ENCODE assay signal across 10 mouse cellular contexts in genomic region chr17:29769143-29769542, GRCm38 (mm10). TPM values are rescaled to one million over a fixed set of nuclear protein-coding genes. Genes with fewer than 3 reads are reported as not detected.
DNase-seq lines count a peak whose midpoint lies in the region; ATAC-seq lines count a peak whose summit lies in the region.
"Had no signal": no experiment of that assay in that cellular context is flagged by ENCODE, and none has a peak within 500 bp of the region (broad histone marks: within the 10 kb centered on the region; RNA-seq: fewer than 3 reads in every experiment).

No protein-coding gene starts in this region.

- no peaks in the 10 kb centered on the region; the same call in 1 of the 2 replicates for H3K27me3 ChIP-seq in heart, embryonic 16.5 days (ENCODE audit: control insufficient read depth, insufficient read depth, low read length)
- no peaks in the 10 kb centered on the region for H3K27me3 ChIP-seq in embryonic facial prominence, embryonic 10.5 days (replicated peaks; ENCODE audit: low read depth, poor library complexity, severe bottlenecking)

- H3K4me1 ChIP-seq in heart, embryonic 16.5 days (ENCODE audit: control insufficient read depth, insufficient read depth, low read length): peaks cover 5% of the 10 kb centered on the region
- peaks cover 15% of the 10 kb centered on the region for H3K4me1 ChIP-seq in embryonic facial prominence, embryonic 10.5 days

- no peak overlapping the region for H3K4me2 ChIP-seq in heart, embryonic 16.5 days (ENCODE audit: low read depth, low read length)
- H3K4me2 ChIP-seq: embryonic facial prominence, embryonic 13.5 days had no signal

- intact Hi-C loops in heart, postnatal 10 days (cut with DNase I): no loop called here
- intact Hi-C loops in left cerebral cortex, postnatal 4 days (cut with DNase I): no loop called here

- H3K27ac ChIP-seq in heart, embryonic 16.5 days (ENCODE audit: low read length): peak overlapping the region; percentile 71
- no peak overlapping the region for H3K27ac ChIP-seq in embryonic facial prominence, embryonic 10.5 days (replicated peaks)
- H3K27ac ChIP-seq: embryonic facial prominence, embryonic 13.5 days had no signal

- 55% methylated on average over 7 of the region's 7 CpGs for WGBS in heart, embryonic 16.5 days
- 70% methylated on average over 7 of the region's 7 CpGs for WGBS in embryonic facial prominence, embryonic 10.5 days

- ATAC-seq in heart, embryonic 16.5 days (replicated peaks; ENCODE audit: extremely low read depth, insufficient read depth, low FRiP score): peak; percentile 64
- ATAC-seq in megakaryocyte, adult 5-6 weeks (ENCODE audit: poor library complexity, severe bottlenecking): peak; percentile 52

- no peak overlapping the region for H3K4me3 ChIP-seq in heart, embryonic 16.5 days (ENCODE audit: low read length)
- H3K4me3 ChIP-seq in embryonic facial prominence, embryonic 10.5 days: no peak overlapping the region
- H3K4me3 ChIP-seq: embryonic facial prominence, embryonic 13.5 days; megakaryocyte, embryonic 14.5 days had no signal

- H3K9ac ChIP-seq in heart, embryonic 16.5 days (ENCODE audit: low read length): no peak overlapping the region
- H3K9ac ChIP-seq: embryonic facial prominence, embryonic 13.5 days had no signal

- no peaks in the 10 kb centered on the region for H3K9me3 ChIP-seq in heart, embryonic 16.5 days (replicated peaks; ENCODE audit: control insufficient read depth, low read length)
- no peaks in the 10 kb centered on the region for H3K9me3 ChIP-seq in embryonic facial prominence, embryonic 10.5 days
- H3K9me3 ChIP-seq: embryonic facial prominence, embryonic 13.5 days had no signal

- no peak for DNase-seq in heart, postnatal 10 days
- peak; percentile 28 for DNase-seq in embryonic facial prominence, embryonic 10.5 days (ENCODE audit: low spot score)
- DNase-seq in thymus, postnatal 0 days (ENCODE audit: low spot score): peak; percentile 97
- no peak for DNase-seq in left cerebral cortex, postnatal 4 days
- DNase-seq in kidney, postnatal 36 days: no peak
- DNase-seq in cerebellum, postnatal 14 days: no peak

- no peaks in the 10 kb centered on the region for H3K36me3 ChIP-seq in heart, embryonic 16.5 days (ENCODE audit: control insufficient read depth, insufficient read depth)
- H3K36me3 ChIP-seq in embryonic facial prominence, embryonic 10.5 days (replicated peaks): no peaks in the 10 kb centered on the region
- H3K36me3 ChIP-seq: embryonic facial prominence, embryonic 13.5 days had no signal

RNA-seq across cellular contexts. Expression of gene Ccdc167, which starts 52.3 kb away (rescaled TPM):
- polyA plus RNA-seq in heart, embryonic 16.5 days (2015; fragmentation: Nextera tagmentation; extraction: Ambion mirVana): 11.7 and 12.5 TPM in 2 replicates
- 10 to 100 TPM; 15.9 to 17.1 TPM for total RNA-seq in heart, postnatal 10 days (2021)
- 16.5 and 18.1 TPM in 2 replicates for polyA plus RNA-seq in embryonic facial prominence, embryonic 10.5 days (2016; fragmentation: Nextera tagmentation; extraction: Ambion mirVana)
- 14.0 and 17.2 TPM in 2 replicates for total RNA-seq in megakaryocyte, adult 5-6 weeks (2015)
- 8.9 and 11.5 TPM in 2 replicates for total RNA-seq in megakaryocyte, adult 5-6 weeks (2017)
- polyA plus RNA-seq in thymus, postnatal 0 days (2015; fragmentation: Nextera tagmentation; extraction: Ambion mirVana): 9.2 and 10.8 TPM in 2 replicates
- total RNA-seq in left cerebral cortex, postnatal 4 days (2021): 10 to 100 TPM; 11.6 to 13.5 TPM

Comparison
In these comparisons a context has a peak if more than half of its experiments do, and no peak if none do; other contexts are left out.
1. DNase-seq: peak in embryonic facial prominence, embryonic 10.5 days (single experiment) and thymus, postnatal 0 days (single experiment); none in heart, postnatal 10 days (0 of 2), left cerebral cortex, postnatal 4 days (single experiment), kidney, postnatal 36 days (0 of 2) and cerebellum, postnatal 14 days (0 of 2).